Mouse (Mus musculus): ENCODE results near the gene Zfp54. TPM values are rescaled to one million over a fixed set of nuclear protein-coding genes. Genes with fewer than 3 reads are reported as not detected.

The Zfp54 gene
- 6.2 TPM for polyA plus RNA-seq (2014; fragmentation: Illumina TruSeq; extraction: RNeasy Lipid Tissue Mini Kit (QIAGEN cat#74804); ENCODE audit: low read depth, low replicate concordance)

DNA sequence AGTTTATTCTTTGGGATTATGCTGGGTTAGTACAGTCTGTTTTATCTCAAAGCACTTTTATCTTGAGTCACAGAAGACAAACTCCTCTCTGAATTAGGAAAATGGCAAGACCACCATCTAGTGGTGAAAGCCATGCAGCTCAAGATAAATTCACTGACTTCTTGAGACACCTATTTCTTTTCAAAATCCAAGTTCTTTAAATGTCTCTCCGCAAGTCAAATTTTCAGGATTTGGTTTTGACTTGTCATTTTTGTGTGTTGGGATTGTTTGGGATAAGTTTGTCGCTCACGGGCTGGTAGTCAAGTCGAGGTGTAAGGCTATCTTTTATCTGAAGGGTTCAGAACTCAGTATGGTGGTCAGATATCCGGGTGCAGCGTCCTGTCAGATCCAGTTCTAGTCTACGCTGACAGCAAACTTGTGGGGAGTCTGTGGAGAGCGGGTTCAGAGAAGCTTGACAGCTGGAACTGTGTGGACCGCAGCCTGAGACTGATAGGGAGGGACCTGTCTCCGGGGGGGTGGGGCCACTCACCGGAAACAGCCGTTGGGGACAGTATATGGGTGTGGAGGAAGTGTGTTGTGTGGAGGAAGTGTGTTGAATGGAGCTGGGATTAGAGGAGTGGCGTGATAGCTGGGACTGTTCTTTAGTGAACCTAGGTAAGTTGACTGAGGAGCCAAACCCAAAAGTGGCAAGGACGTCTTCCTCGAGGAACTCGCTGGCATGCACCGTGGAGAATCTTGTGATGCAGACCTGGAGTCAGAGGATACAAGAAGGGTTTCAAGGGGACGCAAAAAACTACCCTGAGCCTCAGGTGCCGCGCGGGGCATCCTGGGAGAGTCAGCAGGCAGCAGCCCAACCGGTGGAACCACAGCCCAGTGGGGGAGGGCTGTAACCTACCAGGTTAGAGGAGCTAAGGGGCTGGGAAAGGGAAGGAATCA is at the start of gene Zfp54:
TSS of gene Zfp54 (plus strand) at position 564 of the 936 bp plus-strand sequence.

DNA sequence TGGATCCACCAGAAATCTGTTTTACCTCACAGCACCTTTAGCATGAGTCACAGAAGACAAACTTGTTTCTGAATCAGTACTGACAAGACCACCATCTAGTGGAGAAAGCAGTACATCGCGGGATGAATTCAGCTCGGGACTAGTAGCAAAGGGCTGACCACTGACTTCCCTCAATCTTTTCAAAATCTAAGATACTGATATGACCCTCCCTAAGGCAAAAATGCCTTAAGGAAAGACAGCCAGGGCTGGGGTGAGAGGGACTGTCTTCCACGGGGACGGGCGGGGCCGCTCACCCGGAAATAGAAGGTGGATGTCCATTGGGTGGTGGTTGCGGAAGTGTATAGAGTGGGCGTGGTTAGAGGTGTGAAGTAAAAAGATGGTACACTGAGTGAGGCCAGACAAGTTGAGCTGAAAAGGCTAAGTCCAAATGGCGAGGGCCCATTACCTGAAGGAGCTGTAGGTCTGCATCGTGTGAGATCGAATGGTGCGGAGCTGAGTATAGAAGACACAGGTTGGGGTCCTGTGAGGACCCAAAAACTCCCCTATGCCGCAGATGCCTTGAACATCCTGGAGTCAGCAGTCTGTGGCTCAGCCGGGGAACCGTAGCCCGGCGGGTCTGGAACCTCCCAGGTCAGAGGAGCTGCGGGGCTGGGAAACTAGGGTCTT is 39.5 kb upstream of the Zfp54 start, which contains the start of gene Zfp677:
TSS of gene Zfp677 (plus strand) at position 358 of the 666 bp plus-strand sequence.

DNA sequence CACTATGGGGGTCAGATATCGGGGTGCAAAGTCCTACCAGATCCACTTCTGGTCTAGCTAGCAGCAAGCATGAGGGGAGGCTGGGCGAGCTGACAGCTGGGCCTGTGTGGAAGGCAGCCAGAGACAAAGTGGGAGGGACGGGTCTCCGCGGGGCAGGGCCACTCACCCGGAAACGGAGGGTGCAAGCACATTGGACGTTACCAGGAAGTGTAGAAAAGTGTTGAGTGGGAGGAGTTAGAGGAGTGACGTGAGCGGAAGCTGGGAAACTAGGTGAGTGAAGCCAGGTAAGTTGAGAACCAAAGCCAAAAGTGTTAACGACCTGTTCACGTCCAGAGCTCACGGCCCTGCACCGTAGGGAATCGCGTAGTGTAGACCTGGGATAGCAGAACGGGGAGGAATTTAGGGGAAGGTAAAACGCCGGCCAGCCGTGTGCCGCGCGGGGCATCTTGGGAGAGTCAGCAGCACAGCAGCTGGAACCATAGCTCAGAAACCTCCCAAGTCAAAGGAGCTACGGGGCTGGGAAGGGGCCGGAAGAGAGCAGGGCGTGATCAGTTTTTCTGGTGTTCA is 27.2 kb downstream of the Zfp54 start, which contains the start of gene Zfp51:
TSS of gene Zfp51 (plus strand) at position 237 of the 567 bp plus-strand sequence.

Other genes with a start within 250 kb of the Zfp54 start
- not detected for gene Vmn1r234, start 197.1 kb upstream of the Zfp54 start, polyA plus RNA-seq (2014; fragmentation: Illumina TruSeq; extraction: RNeasy Lipid Tissue Mini Kit (QIAGEN cat#74804); ENCODE audit: low read depth, low replicate concordance)
- not detected for gene Vmn1r235, start 166.8 kb upstream of the Zfp54 start, polyA plus RNA-seq (2014; fragmentation: Illumina TruSeq; extraction: RNeasy Lipid Tissue Mini Kit (QIAGEN cat#74804); ENCODE audit: low read depth, low replicate concordance)
- not detected for gene Vmn1r236, start 140.3 kb upstream of the Zfp54 start, polyA plus RNA-seq (2014; fragmentation: Illumina TruSeq; extraction: RNeasy Lipid Tissue Mini Kit (QIAGEN cat#74804); ENCODE audit: low read depth, low replicate concordance)
- not detected for gene Vmn1r237, start 111.4 kb upstream of the Zfp54 start, polyA plus RNA-seq (2014; fragmentation: Illumina TruSeq; extraction: RNeasy Lipid Tissue Mini Kit (QIAGEN cat#74804); ENCODE audit: low read depth, low replicate concordance)
- gene Zfp677, start 39.5 kb upstream of the Zfp54 start, polyA plus RNA-seq (2014; fragmentation: Illumina TruSeq; extraction: RNeasy Lipid Tissue Mini Kit (QIAGEN cat#74804); ENCODE audit: low read depth, low replicate concordance): 4.5 TPM
- gene Zfp51, start 27.1 kb downstream of the Zfp54 start, polyA plus RNA-seq (2014; fragmentation: Illumina TruSeq; extraction: RNeasy Lipid Tissue Mini Kit (QIAGEN cat#74804); ENCODE audit: low read depth, low replicate concordance): 7.3 TPM
- 6.8 TPM for gene Zfp53, start 65.8 kb downstream of the Zfp54 start, polyA plus RNA-seq (2014; fragmentation: Illumina TruSeq; extraction: RNeasy Lipid Tissue Mini Kit (QIAGEN cat#74804); ENCODE audit: low read depth, low replicate concordance)
- gene Zfp52, start 112.3 kb downstream of the Zfp54 start, polyA plus RNA-seq (2014; fragmentation: Illumina TruSeq; extraction: RNeasy Lipid Tissue Mini Kit (QIAGEN cat#74804); ENCODE audit: low read depth, low replicate concordance): 5.8 TPM
- 8.3 TPM for gene Zfp948, start 143.8 kb downstream of the Zfp54 start, polyA plus RNA-seq (2014; fragmentation: Illumina TruSeq; extraction: RNeasy Lipid Tissue Mini Kit (QIAGEN cat#74804); ENCODE audit: low read depth, low replicate concordance)
- 7.1 TPM for gene Zfp983, start 227.4 kb downstream of the Zfp54 start, polyA plus RNA-seq (2014; fragmentation: Illumina TruSeq; extraction: RNeasy Lipid Tissue Mini Kit (QIAGEN cat#74804); ENCODE audit: low read depth, low replicate concordance)

Data from adipose tissue, adult 10 weeks (tissue).